Mouse (Mus musculus) heart, postnatal 0 days (tissue): ENCODE measurements around the gene Il9r.

Experiments used
- CTCF ChIP-seq: IDR thresholded peaks from 2 replicates; pipeline ENCODE4 v1.5.1; 2016; ENCODE audit warnings: antibody characterized with exemption, control low read depth, low read depth
- EP300 ChIP-seq: IDR thresholded peaks from 2 replicates; pipeline ENCODE4 v1.6.1; 2016; ENCODE audit warnings: antibody characterized with exemption, low read depth

- no peak for TF ChIP-seq EP300
- peak; percentile 12; the same call in 1 of the 2 replicates for TF ChIP-seq CTCF
These were observed 47.0 kb upstream of the Il9r start for GRCm38 (mm10) chr11:32247068-32247467.
